Mouse (Mus musculus) myocyte (in vitro differentiated cells): Measurements from ENCODE around the gene Sox9. TPM values are rescaled to one million over a fixed set of nuclear protein-coding genes. Genes with fewer than 3 reads are reported as not detected.
A peak's percentile ranks its signal among the peaks of the same experiment; 100 is the strongest.

Experiments used
- H3K27me3 ChIP-seq: one replicate; pipeline ENCODE4 v1.6.1; 2011; ENCODE audit not compliant: control insufficient read depth, insufficient read depth, insufficient read length
- H3K36me3 ChIP-seq: one replicate; pipeline ENCODE4 v1.6.1; 2011; ENCODE audit not compliant: control insufficient read depth, insufficient read depth
- H3K4me2 ChIP-seq: one replicate; pipeline ENCODE4 v1.6.1; 2011; ENCODE audit warnings: low read depth, control low read depth
- H3K4me3 ChIP-seq: one replicate; pipeline ENCODE4 v1.5.1; 2011; ENCODE audit warnings: mild to moderate bottlenecking, control low read depth, moderate library complexity
- H3K79me2 ChIP-seq: one replicate; pipeline ENCODE4 v1.6.1; 2011; ENCODE audit not compliant: control insufficient read depth, insufficient read depth
- H3ac ChIP-seq: one replicate; pipeline ENCODE4 v1.6.1; 2011; ENCODE audit not compliant: control insufficient read depth, insufficient read length
- CEBPB ChIP-seq: IDR thresholded peaks from 2 replicates; pipeline ENCODE4 v1.6.1; 2011; ENCODE audit warnings: mild to moderate bottlenecking, moderate library complexity; ENCODE audit not compliant: poor library complexity, insufficient read depth, severe bottlenecking
- E2F4 ChIP-seq: IDR thresholded peaks from one replicate; pipeline ENCODE4 v1.6.1; 2011; ENCODE audit warnings: mild to moderate bottlenecking, control low read depth, moderate library complexity; ENCODE audit not compliant: insufficient read depth
- MAX ChIP-seq: IDR thresholded peaks from one replicate; pipeline ENCODE4 v1.6.1; 2011; ENCODE audit warnings: low read depth, mild to moderate bottlenecking, control low read depth
- MYOD1 ChIP-seq, 3 experiments: IDR thresholded peaks; one replicate each; pipeline ENCODE4 v1.6.1; 2011; ENCODE audit warnings: control low read depth in 2 of 3, low read depth in 2 of 3, mild to moderate bottlenecking in 2 of 3, moderate library complexity in 1 of 3; ENCODE audit not compliant: insufficient read length in 2 of 3, control insufficient read depth in 1 of 3
- MYOG ChIP-seq, 3 experiments: IDR thresholded peaks; one replicate each; pipeline ENCODE4 v1.6.1; 2011; ENCODE audit warnings: control low read depth in 2 of 3, low read depth in 2 of 3, mild to moderate bottlenecking in 2 of 3; ENCODE audit not compliant: insufficient read length in 2 of 3, control insufficient read depth in 1 of 3, insufficient read depth in 1 of 3
- POLR2A ChIP-seq: IDR thresholded peaks from one replicate; pipeline ENCODE4 v1.6.1; 2011; ENCODE audit warnings: low read depth, mild to moderate bottlenecking, control low read depth, moderate library complexity; ENCODE audit not compliant: insufficient read length
- POLR2AphosphoS2 ChIP-seq: IDR thresholded peaks from one replicate; pipeline ENCODE4 v1.6.1; 2011; ENCODE audit warnings: low read depth, control low read depth; ENCODE audit not compliant: insufficient read length
- REST ChIP-seq: IDR thresholded peaks from one replicate; pipeline ENCODE4 v1.6.1; 2011; ENCODE audit warnings: mild to moderate bottlenecking, control low read depth, moderate library complexity; ENCODE audit not compliant: insufficient read depth, insufficient read length
- SRF ChIP-seq: IDR thresholded peaks from one replicate; pipeline ENCODE4 v1.6.1; 2011; ENCODE audit warnings: low read depth; ENCODE audit not compliant: control insufficient read depth, insufficient read length
- TCF12 ChIP-seq: IDR thresholded peaks from one replicate; pipeline ENCODE4 v1.6.1; 2011; ENCODE audit warnings: mild to moderate bottlenecking, control low read depth; ENCODE audit not compliant: poor library complexity, insufficient read depth, severe bottlenecking
- TCF3 ChIP-seq: IDR thresholded peaks from one replicate; pipeline ENCODE4 v1.6.1; 2011; ENCODE audit warnings: low read depth, control low read depth; ENCODE audit not compliant: insufficient read length
- USF1 ChIP-seq: IDR thresholded peaks from one replicate; pipeline ENCODE4 v1.6.1; 2011; ENCODE audit warnings: low read depth, mild to moderate bottlenecking, control low read depth, moderate library complexity
- polyA plus RNA-seq: library from polyadenylated mRNA; unstranded; fragments of >200 nt; fragmentation: generic; extraction: Trizol; gene quantifications from one replicate; pipeline ENCODE4 v1.2.1, GENCODE M21; 2012; ENCODE audit warnings: missing spikeins

Gene Sox9
- polyA plus RNA-seq, 1 experiment = 17.9 TPM

DNA sequence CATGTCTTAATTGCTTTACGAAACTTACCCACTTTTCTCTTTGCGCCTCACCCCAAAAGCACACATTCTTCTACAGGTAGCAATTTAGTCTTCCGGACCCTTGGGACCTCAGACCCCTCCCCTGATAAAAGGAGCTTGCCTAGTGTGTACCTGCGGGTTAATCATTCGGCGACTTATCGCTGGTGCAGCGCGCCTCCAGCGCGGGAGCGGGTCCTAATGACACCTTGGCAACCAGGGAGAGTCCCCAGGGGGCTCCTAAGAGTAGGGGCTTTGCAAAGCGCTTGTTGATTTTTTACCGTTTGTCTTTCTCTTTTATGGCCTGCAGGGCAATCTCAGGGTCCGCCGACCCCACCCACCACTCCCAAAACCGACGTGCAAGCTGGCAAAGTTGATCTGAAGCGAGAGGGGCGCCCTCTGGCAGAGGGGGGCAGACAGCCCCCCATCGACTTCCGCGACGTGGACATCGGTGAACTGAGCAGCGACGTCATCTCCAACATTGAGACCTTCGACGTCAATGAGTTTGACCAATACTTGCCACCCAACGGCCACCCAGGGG lies 2.4 kb downstream of the Sox9 start:
- no peaks in the 10 kb centered on the region for H3K27me3 ChIP-seq
- peaks cover 38% of the 10 kb centered on the region for H3K79me2 ChIP-seq
- TF ChIP-seq E2F4 = no peak
- TF ChIP-seq USF1 = no peak
- TF ChIP-seq SRF = no peak
- no peak for TF ChIP-seq TCF12
- no peak for TF ChIP-seq MYOD1 (IDR thresholded peaks at IDR 0.05; ENCODE audit: control insufficient read depth in 1 of 3, insufficient read length in 2 of 3, low read depth in 2 of 3)
- no peak for TF ChIP-seq MAX
- no peak for TF ChIP-seq POLR2A
- no peak for TF ChIP-seq REST
- TF ChIP-seq CEBPB = no peak
- TF ChIP-seq POLR2AphosphoS2 = no peak
- no peak overlapping the region for H3ac ChIP-seq
- H3K36me3 ChIP-seq = peaks cover 23% of the 10 kb centered on the region
- peak overlapping the region; percentile 98 for H3K4me3 ChIP-seq
- peak overlapping the region; percentile 74 for H3K4me2 ChIP-seq

DNA sequence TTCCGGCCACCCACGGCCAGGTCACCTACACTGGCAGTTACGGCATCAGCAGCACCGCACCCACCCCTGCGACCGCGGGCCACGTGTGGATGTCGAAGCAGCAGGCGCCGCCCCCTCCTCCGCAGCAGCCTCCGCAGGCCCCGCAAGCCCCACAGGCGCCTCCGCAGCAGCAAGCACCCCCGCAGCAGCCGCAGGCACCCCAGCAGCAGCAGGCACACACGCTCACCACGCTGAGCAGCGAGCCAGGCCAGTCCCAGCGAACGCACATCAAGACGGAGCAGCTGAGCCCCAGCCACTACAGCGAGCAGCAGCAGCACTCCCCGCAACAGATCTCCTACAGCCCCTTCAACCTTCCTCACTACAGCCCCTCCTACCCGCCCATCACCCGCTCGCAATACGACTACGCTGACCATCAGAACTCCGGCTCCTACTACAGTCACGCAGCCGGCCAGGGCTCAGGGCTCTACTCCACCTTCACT lies 2.9 kb downstream of the Sox9 start:
- H3K27me3 ChIP-seq = no peaks in the 10 kb centered on the region
- no peak overlapping the region for H3ac ChIP-seq
- H3K36me3 ChIP-seq = peaks cover 23% of the 10 kb centered on the region
- no peak overlapping the region for H3K4me3 ChIP-seq
- TF ChIP-seq USF1 = no peak
- TF ChIP-seq POLR2AphosphoS2 = peak; percentile 64
- H3K79me2 ChIP-seq = peaks cover 38% of the 10 kb centered on the region
- no peak overlapping the region for H3K4me2 ChIP-seq

DNA sequence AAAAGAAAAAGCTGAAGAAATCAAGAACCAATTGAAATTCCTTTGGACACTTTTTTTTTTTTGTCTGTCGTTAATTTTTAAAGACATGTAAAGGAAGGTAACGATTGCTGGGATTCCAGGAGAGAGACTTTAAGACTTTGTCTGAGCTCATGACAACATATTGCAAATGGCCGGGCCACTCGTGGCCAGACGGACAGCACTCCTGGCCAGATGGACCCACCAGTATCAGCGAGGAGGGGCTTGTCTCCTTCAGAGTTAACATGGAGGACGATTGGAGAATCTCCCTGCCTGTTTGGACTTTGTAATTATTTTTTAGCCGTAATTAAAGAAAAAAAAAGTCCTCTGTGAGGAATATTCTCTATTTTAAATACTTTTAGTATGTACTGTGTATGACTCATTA lies 3.6 kb downstream of the Sox9 start:
- no peaks in the 10 kb centered on the region for H3K27me3 ChIP-seq
- no peak overlapping the region for H3K4me2 ChIP-seq
- no peak overlapping the region for H3ac ChIP-seq
- H3K79me2 ChIP-seq = peaks cover 38% of the 10 kb centered on the region
- H3K36me3 ChIP-seq = peaks cover 23% of the 10 kb centered on the region
- no peak for TF ChIP-seq MAX
- TF ChIP-seq MYOG (IDR thresholded peaks at IDR 0.05; ENCODE audit: control insufficient read depth in 1 of 3, insufficient read depth in 1 of 3, insufficient read length in 2 of 3, low read depth in 2 of 3) = no peak
- TF ChIP-seq MYOD1 (IDR thresholded peaks at IDR 0.05; ENCODE audit: control insufficient read depth in 1 of 3, insufficient read length in 2 of 3, low read depth in 2 of 3) = no peak
- no peak for TF ChIP-seq POLR2A
- TF ChIP-seq SRF = no peak
- no peak for TF ChIP-seq TCF3
- TF ChIP-seq CEBPB = no peak
- no peak for TF ChIP-seq E2F4
- TF ChIP-seq USF1 = no peak
- no peak for TF ChIP-seq POLR2AphosphoS2
- no peak for TF ChIP-seq TCF12
- TF ChIP-seq REST = no peak
- H3K4me3 ChIP-seq = no peak overlapping the region

DNA sequence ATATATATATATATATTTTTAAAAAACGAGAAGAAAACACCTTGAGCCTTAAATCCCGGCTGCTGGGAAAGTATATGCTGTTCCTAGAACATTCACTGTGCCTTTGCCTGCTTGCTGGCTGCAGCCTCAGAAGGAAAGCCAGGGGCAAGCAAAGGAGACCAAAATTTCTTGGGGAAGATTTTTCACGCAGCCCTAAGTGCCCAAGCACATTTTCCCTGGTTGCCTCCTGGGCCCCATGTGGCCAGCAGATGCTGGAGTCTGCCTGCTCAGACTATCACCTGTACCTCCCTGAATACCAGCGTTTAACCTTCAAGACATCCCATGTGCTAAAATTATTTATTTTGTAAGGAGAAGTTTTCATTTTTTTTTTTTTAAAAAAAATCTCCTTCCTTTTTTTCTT lies 4.4 kb downstream of the Sox9 start:
- Histone ChIP-seq H3K36me3 (peaks cover 23% of the 10 kb centered on the region), H3K4me3 (no peak overlapping the region), H3ac (no peak overlapping the region), H3K4me2 (no peak overlapping the region), H3K27me3 (no peaks in the 10 kb centered on the region), H3K79me2 (peaks cover 38% of the 10 kb centered on the region)
- TF ChIP-seq POLR2A = no peak
- no peak for TF ChIP-seq TCF12
- TF ChIP-seq TCF3 = no peak
- no peak for TF ChIP-seq MYOG (IDR thresholded peaks at IDR 0.05; ENCODE audit: control insufficient read depth in 1 of 3, insufficient read depth in 1 of 3, insufficient read length in 2 of 3, low read depth in 2 of 3)
- no peak for TF ChIP-seq REST
- no peak for TF ChIP-seq POLR2AphosphoS2
- no peak for TF ChIP-seq E2F4
- no peak for TF ChIP-seq SRF
- no peak for TF ChIP-seq MAX
- TF ChIP-seq CEBPB = no peak
- TF ChIP-seq MYOD1 (IDR thresholded peaks at IDR 0.05; ENCODE audit: control insufficient read depth in 1 of 3, insufficient read length in 2 of 3, low read depth in 2 of 3) = no peak
- no peak for TF ChIP-seq USF1

DNA sequence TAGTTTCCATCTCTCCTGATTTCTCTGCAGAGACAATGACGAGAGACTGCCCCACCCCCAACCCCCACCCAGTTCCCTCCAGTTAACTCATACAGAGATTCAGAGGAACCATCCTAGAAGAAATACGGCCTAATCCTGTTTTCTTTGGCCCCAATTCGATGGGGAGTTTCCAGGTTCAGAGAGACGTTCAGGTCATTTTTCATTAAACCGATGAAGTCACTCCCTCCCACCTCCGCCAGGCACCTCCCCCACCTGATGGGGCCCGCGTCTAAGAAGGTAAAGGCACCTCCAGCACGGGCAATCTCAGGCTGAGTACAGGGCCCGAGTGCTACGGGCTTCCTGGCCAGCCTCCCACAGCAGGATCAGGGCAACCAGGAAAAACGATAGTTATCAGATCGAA lies 6.3 kb downstream of the Sox9 start:
- Histone ChIP-seq H3K36me3 (peaks cover 23% of the 10 kb centered on the region), H3ac (no peak overlapping the region), H3K27me3 (no peaks in the 10 kb centered on the region), H3K4me2 (no peak overlapping the region), H3K79me2 (peaks cover 28% of the 10 kb centered on the region), H3K4me3 (no peak overlapping the region)
- no peak for TF ChIP-seq MAX
- no peak for TF ChIP-seq E2F4
- TF ChIP-seq USF1 = no peak
- no peak for TF ChIP-seq POLR2A
- TF ChIP-seq MYOD1 (IDR thresholded peaks at IDR 0.05; ENCODE audit: control insufficient read depth in 1 of 3, insufficient read length in 2 of 3, low read depth in 2 of 3) = no peak
- no peak for TF ChIP-seq MYOG (IDR thresholded peaks at IDR 0.05; ENCODE audit: control insufficient read depth in 1 of 3, insufficient read depth in 1 of 3, insufficient read length in 2 of 3, low read depth in 2 of 3)
- TF ChIP-seq POLR2AphosphoS2 = no peak
- no peak for TF ChIP-seq CEBPB
- no peak for TF ChIP-seq REST
- TF ChIP-seq SRF = no peak
- no peak for TF ChIP-seq TCF3
- no peak for TF ChIP-seq TCF12
